Comparison of ENCODE assay signal across 14 mouse cellular contexts in the genomic region with DNA sequence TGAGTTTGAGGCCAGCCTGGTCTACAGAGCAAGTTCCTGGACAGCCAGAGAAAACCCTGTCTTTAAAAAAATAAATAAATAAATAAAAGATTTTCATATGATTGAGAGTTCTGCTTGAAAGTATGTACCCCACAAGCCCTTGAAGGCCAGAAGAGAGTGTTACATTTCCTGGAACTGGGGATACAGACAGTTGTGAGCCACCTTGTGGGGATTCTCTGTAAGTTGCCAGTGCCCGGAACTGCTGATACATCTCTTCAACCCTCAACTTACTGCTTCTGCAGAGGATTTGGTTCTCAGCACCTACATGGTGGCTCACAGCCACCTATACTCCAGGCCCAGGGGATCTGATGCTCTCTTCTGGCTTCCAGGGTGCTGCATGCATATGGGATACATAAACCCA. TPM values are rescaled to one million over a fixed set of nuclear protein-coding genes. Genes with fewer than 3 reads are reported as not detected.
DNase-seq lines count a peak whose midpoint lies in the region; ATAC-seq and TF ChIP-seq lines count a peak whose summit lies in the region.
"Had no signal": no experiment of that assay in that cellular context is flagged by ENCODE, and none has a peak within 500 bp of the region (broad histone marks: within the 10 kb centered on the region; RNA-seq: fewer than 3 reads in every experiment).

No protein-coding gene starts in this region.

- peak; percentile 12 for DNase-seq in embryo, embryonic 11 days
- no peak for DNase-seq in embryo, embryonic 10 days (ENCODE audit: low spot score)
- DNase-seq in midbrain, postnatal 0 days (ENCODE audit: low spot score) = peak; percentile 26
- DNase-seq in stomach, postnatal 0 days (ENCODE audit: low spot score) = no peak
- DNase-seq in adrenal gland, postnatal 14 days = no peak
- DNase-seq in adrenal gland, postnatal 4 days (ENCODE audit: low spot score in 2 of 2) = no peak
- DNase-seq: adrenal gland, adult 8-10 months; gastrocnemius, adult 2 months; spleen, adult 18-20 months had no signal

- H3K36me3 ChIP-seq in midbrain, postnatal 0 days (ENCODE audit: insufficient read depth, low read length) = no peaks in the 10 kb centered on the region
- no peaks in the 10 kb centered on the region for H3K36me3 ChIP-seq in midbrain, embryonic 16.5 days (ENCODE audit: control insufficient read depth, insufficient read depth, low read length)
- H3K36me3 ChIP-seq in stomach, postnatal 0 days (ENCODE audit: control insufficient read depth, insufficient read depth, low read length) = no peaks in the 10 kb centered on the region
- H3K36me3 ChIP-seq: embryonic facial prominence, embryonic 12.5 days; hindbrain, embryonic 13.5 days; midbrain, embryonic 10.5 days had no signal

- H3K4me3 ChIP-seq in midbrain, postnatal 0 days (ENCODE audit: low read depth, low read length) = no peak overlapping the region
- H3K4me3 ChIP-seq in midbrain, embryonic 16.5 days (ENCODE audit: low read depth, low read length) = no peak overlapping the region
- no peak overlapping the region for H3K4me3 ChIP-seq in stomach, postnatal 0 days (ENCODE audit: low read depth, low read length)
- H3K4me3 ChIP-seq: embryonic facial prominence, embryonic 12.5 days; gastrocnemius, adult 2 months; hindbrain, embryonic 13.5 days; midbrain, embryonic 10.5 days had no signal

- peak; percentile 63 for TF ChIP-seq CTCF in midbrain, postnatal 0 days (IDR thresholded peaks at IDR 0.05)
- peak; percentile 57 for TF ChIP-seq CTCF in stomach, postnatal 0 days (IDR thresholded peaks at IDR 0.05; ENCODE audit: low read depth)

- 64% methylated on average over 1 of the region's 1 CpGs for WGBS in midbrain, postnatal 0 days
- 73% methylated on average over 1 of the region's 1 CpGs for WGBS in midbrain, embryonic 16.5 days
- WGBS in stomach, postnatal 0 days = 52% methylated on average over 1 of the region's 1 CpGs

- H3K9ac ChIP-seq in midbrain, postnatal 0 days (replicated peaks; ENCODE audit: low read length, poor library complexity, severe bottlenecking) = no peak overlapping the region
- no peak overlapping the region for H3K9ac ChIP-seq in midbrain, embryonic 16.5 days (ENCODE audit: low read depth, low read length)
- no peak overlapping the region for H3K9ac ChIP-seq in stomach, postnatal 0 days (ENCODE audit: low read length)
- H3K9ac ChIP-seq: embryonic facial prominence, embryonic 12.5 days; hindbrain, embryonic 13.5 days had no signal

- H3K27ac ChIP-seq in midbrain, postnatal 0 days (ENCODE audit: low read depth, low read length) = no peak overlapping the region
- H3K27ac ChIP-seq in midbrain, embryonic 16.5 days (ENCODE audit: low read length) = no peak overlapping the region
- H3K27ac ChIP-seq in stomach, postnatal 0 days (replicated peaks) = no peak overlapping the region
- H3K27ac ChIP-seq: embryonic facial prominence, embryonic 12.5 days; gastrocnemius, adult 2 months; hindbrain, embryonic 13.5 days; midbrain, embryonic 10.5 days had no signal

- no peak for ATAC-seq in midbrain, postnatal 0 days (ENCODE audit: low FRiP score)
- no peak for ATAC-seq in midbrain, embryonic 16.5 days
- ATAC-seq in common myeloid progenitor, adult 5-6 weeks (replicated peaks; ENCODE audit: low read depth, poor library complexity, severe bottlenecking) = peak; percentile 87
- no peak for ATAC-seq in stomach, postnatal 0 days (ENCODE audit: low FRiP score, low TSS enrichment)

- TF ChIP-seq EP300 in stomach, postnatal 0 days (optimal IDR thresholded peaks at IDR 0.05) = no peak

- H3K4me2 ChIP-seq in midbrain, postnatal 0 days (ENCODE audit: low read depth, low read length, poor library complexity, severe bottlenecking) = no peak overlapping the region
- no peak overlapping the region for H3K4me2 ChIP-seq in midbrain, embryonic 16.5 days (ENCODE audit: low read length)
- H3K4me2 ChIP-seq in stomach, postnatal 0 days (replicated peaks; ENCODE audit: low read depth) = no peak overlapping the region
- H3K4me2 ChIP-seq: embryonic facial prominence, embryonic 12.5 days; hindbrain, embryonic 13.5 days had no signal

- H3K27me3 ChIP-seq in midbrain, postnatal 0 days (ENCODE audit: insufficient read depth, low read length) = no peaks in the 10 kb centered on the region
- no peaks in the 10 kb centered on the region for H3K27me3 ChIP-seq in midbrain, embryonic 16.5 days (ENCODE audit: control insufficient read depth, insufficient read depth, low read depth, low read length)
- no peaks in the 10 kb centered on the region for H3K27me3 ChIP-seq in stomach, postnatal 0 days (ENCODE audit: control insufficient read depth, insufficient read depth, low read length)
- H3K27me3 ChIP-seq: embryonic facial prominence, embryonic 12.5 days had no signal

- no peaks in the 10 kb centered on the region for H3K4me1 ChIP-seq in midbrain, postnatal 0 days (ENCODE audit: insufficient read depth, low read length)
- no peaks in the 10 kb centered on the region for H3K4me1 ChIP-seq in midbrain, embryonic 16.5 days (ENCODE audit: control insufficient read depth, insufficient read depth, low read length)
- no peaks in the 10 kb centered on the region for H3K4me1 ChIP-seq in stomach, postnatal 0 days (replicated peaks; ENCODE audit: control insufficient read depth, insufficient read depth)
- H3K4me1 ChIP-seq: embryonic facial prominence, embryonic 12.5 days; hindbrain, embryonic 13.5 days; midbrain, embryonic 10.5 days had no signal

- H3K9me3 ChIP-seq in midbrain, postnatal 0 days (ENCODE audit: low read length) = no peaks in the 10 kb centered on the region
- no peaks in the 10 kb centered on the region for H3K9me3 ChIP-seq in midbrain, embryonic 16.5 days (replicated peaks; ENCODE audit: control insufficient read depth, low read length, poor library complexity, severe bottlenecking)
- no peaks in the 10 kb centered on the region for H3K9me3 ChIP-seq in stomach, postnatal 0 days (ENCODE audit: control insufficient read depth, low read length)
- H3K9me3 ChIP-seq: embryonic facial prominence, embryonic 12.5 days; hindbrain, embryonic 13.5 days; midbrain, embryonic 10.5 days had no signal

RNA-seq across cellular contexts. Expression of gene Tab1, which starts 5.7 kb away (rescaled TPM):
- total RNA-seq in midbrain, postnatal 0 days (2014; rRNA removed) = 43.5 and 58.5 TPM in 2 replicates
- 23.6 and 27.9 TPM in 2 replicates for polyA plus RNA-seq in midbrain, postnatal 0 days (2015; fragmentation: Nextera tagmentation; extraction: Ambion mirVana)
- polyA plus RNA-seq in midbrain, embryonic 16.5 days (2015; fragmentation: Nextera tagmentation; extraction: Ambion mirVana) = 35.9 and 38.3 TPM in 2 replicates
- 10.6 and 19.9 TPM in 2 replicates for total RNA-seq in common myeloid progenitor, adult 5-6 weeks (2017)
- 16.3 and 16.5 TPM in 2 replicates for polyA plus RNA-seq in stomach, postnatal 0 days (2015; fragmentation: Nextera tagmentation; extraction: Ambion mirVana)
- 14.6 and 23.0 TPM in 2 replicates for total RNA-seq in adrenal gland, postnatal 14 days (2021)
- total RNA-seq in adrenal gland, postnatal 4 days (2021) = 10 to 100 TPM; 37.6 to 37.8 TPM

RNA-seq across cellular contexts. Expression of gene Rpl3, which starts 35.5 kb away (rescaled TPM):
- total RNA-seq in midbrain, postnatal 0 days (2014; rRNA removed) = 511 and 632 TPM in 2 replicates
- polyA plus RNA-seq in midbrain, postnatal 0 days (2015; fragmentation: Nextera tagmentation; extraction: Ambion mirVana) = 500 and 515 TPM in 2 replicates
- 524 and 548 TPM in 2 replicates for polyA plus RNA-seq in midbrain, embryonic 16.5 days (2015; fragmentation: Nextera tagmentation; extraction: Ambion mirVana)
- total RNA-seq in common myeloid progenitor, adult 5-6 weeks (2017) = 2,920 and 3,083 TPM in 2 replicates
- 706 and 736 TPM in 2 replicates for polyA plus RNA-seq in stomach, postnatal 0 days (2015; fragmentation: Nextera tagmentation; extraction: Ambion mirVana)
- total RNA-seq in adrenal gland, postnatal 14 days (2021) = 594 and 691 TPM in 2 replicates
- total RNA-seq in adrenal gland, postnatal 4 days (2021) = 100 to 1,000 TPM; 927 to 955 TPM

RNA-seq across cellular contexts. Expression of gene Syngr1, which starts 36.1 kb away (rescaled TPM):
- total RNA-seq in midbrain, postnatal 0 days (2014; rRNA removed) = 162 and 220 TPM in 2 replicates
- 81.5 and 88.5 TPM in 2 replicates for polyA plus RNA-seq in midbrain, postnatal 0 days (2015; fragmentation: Nextera tagmentation; extraction: Ambion mirVana)
- polyA plus RNA-seq in midbrain, embryonic 16.5 days (2015; fragmentation: Nextera tagmentation; extraction: Ambion mirVana) = 66.2 and 83.9 TPM in 2 replicates
- total RNA-seq in common myeloid progenitor, adult 5-6 weeks (2017) = 4.8 and 6.1 TPM in 2 replicates
- polyA plus RNA-seq in stomach, postnatal 0 days (2015; fragmentation: Nextera tagmentation; extraction: Ambion mirVana) = 53.7 TPM in 2 replicates
- total RNA-seq in adrenal gland, postnatal 14 days (2021) = 28.5 and 29.8 TPM in 2 replicates
- 10 to 100 TPM; 26.4 to 27.6 TPM for total RNA-seq in adrenal gland, postnatal 4 days (2021)

RNA-seq across cellular contexts. Expression of gene Mgat3, which starts 46.3 kb away (rescaled TPM):
- 101 and 103 TPM in 2 replicates for total RNA-seq in midbrain, postnatal 0 days (2014; rRNA removed)
- 13.3 and 14.4 TPM in 2 replicates for polyA plus RNA-seq in midbrain, postnatal 0 days (2015; fragmentation: Nextera tagmentation; extraction: Ambion mirVana)
- 14.1 and 15.2 TPM in 2 replicates for polyA plus RNA-seq in midbrain, embryonic 16.5 days (2015; fragmentation: Nextera tagmentation; extraction: Ambion mirVana)
- not detected in 2 replicates for total RNA-seq in common myeloid progenitor, adult 5-6 weeks (2017)
- polyA plus RNA-seq in stomach, postnatal 0 days (2015; fragmentation: Nextera tagmentation; extraction: Ambion mirVana) = 5.8 and 5.9 TPM in 2 replicates
- total RNA-seq in adrenal gland, postnatal 14 days (2021) = 6.6 and 7.6 TPM in 2 replicates
- total RNA-seq in adrenal gland, postnatal 4 days (2021) = 10 to 100 TPM; 12.4 to 15.4 TPM

Comparison
In these comparisons a context has a peak if more than half of its experiments do, and no peak if none do; other contexts are left out.
1. DNase-seq: peak in embryo, embryonic 11 days (single experiment) and midbrain, postnatal 0 days (single experiment); none in embryo, embryonic 10 days (single experiment), stomach, postnatal 0 days (single experiment), adrenal gland, postnatal 14 days (single experiment) and adrenal gland, postnatal 4 days (0 of 2).